Mouse (Mus musculus) thymus, postnatal 4 days (tissue): Measurements from ENCODE around the gene Tmem45b.
A peak's percentile ranks its signal among the peaks of the same experiment; 100 is the strongest.
"Not testable (repeated sequence)": the region's sequence is repeated elsewhere in the genome, so short reads cannot be mapped to it uniquely, and the experiment has no call there.

Experiments used
- DNase-seq: peaks from one replicate; pipeline ENCODE4 v3.0.0; 2021

The Tmem45b gene

DNA sequence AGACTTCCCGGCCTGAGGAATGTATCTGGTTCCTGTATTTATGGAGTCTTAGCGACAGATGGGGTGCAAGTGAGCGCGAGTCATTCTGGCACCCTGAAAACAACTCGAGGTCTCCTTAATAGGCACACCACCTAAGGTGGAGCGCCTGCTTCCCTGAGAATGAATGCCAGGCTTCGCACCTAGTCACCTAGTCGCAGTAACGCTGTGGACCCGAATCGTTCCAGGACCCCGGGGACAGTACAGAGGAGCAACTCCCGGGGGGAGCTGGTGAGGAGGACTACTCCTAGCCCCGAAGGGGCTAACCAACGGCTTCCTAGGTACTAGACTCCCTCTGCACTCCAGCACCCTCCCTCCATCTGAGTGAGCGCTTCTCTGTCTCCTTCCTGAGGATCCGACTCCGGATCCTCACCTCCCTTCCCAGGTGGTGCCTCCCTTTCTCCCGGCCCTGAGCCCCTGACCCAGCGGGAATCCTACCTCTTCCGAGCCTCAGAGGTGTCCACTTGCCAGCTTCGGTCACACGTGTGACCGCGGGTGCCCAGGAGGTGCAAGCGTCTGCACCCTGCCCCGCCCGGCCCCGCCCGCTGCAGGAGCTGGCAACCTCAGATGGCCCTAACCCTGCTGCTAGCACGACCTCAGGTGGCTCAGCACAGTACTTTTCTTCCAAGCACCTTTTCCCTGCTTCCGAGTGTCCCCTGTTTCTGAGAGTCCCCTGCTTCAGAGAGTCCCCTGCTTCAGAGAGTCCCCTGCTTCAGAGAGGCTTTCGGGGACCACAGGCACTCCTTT lies at the start of gene Tmem45b:
TSS of gene Tmem45b (minus strand) at position 771 of the 783 bp plus-strand sequence.
- no peak for DNase-seq

DNA sequence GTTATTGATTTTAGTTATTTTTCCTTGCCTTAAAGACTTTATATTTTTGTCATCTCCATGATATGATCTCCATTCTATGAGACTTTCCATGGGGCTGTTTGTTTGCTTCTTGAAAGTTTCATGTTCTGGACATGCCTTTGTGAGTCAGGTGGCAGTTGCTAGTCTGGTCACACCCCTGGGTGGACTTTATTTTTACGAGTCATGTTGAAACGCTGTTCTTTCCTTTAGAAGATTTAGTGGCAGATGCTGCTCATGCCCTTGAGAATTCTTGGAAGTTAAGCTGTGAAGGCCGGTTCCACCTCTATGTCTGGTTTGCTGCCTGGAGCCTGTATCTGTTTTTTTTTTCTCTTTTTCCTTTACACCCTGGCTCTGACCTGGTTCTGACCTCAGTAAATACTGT lies 43.9 kb upstream of the Tmem45b start:
- DNase-seq: no peak

DNA sequence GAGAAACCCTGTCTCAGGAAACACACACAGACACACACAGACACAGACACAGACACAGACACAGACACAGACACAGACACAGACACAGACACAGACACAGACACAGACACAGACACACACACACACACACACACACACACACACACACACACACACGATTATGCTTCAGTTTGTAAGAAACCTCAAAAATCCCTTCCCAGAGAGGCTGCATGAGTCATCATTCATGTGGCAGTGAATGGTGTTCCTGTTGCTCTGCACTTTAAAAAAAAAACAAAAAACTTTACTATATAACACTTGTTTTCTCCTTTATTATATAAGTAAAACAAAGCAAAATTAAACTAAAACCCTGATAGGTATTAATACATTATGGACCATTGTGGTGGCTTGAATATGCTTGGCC lies 37.0 kb upstream of the Tmem45b start:
- DNase-seq: not testable (repeated sequence)

DNA sequence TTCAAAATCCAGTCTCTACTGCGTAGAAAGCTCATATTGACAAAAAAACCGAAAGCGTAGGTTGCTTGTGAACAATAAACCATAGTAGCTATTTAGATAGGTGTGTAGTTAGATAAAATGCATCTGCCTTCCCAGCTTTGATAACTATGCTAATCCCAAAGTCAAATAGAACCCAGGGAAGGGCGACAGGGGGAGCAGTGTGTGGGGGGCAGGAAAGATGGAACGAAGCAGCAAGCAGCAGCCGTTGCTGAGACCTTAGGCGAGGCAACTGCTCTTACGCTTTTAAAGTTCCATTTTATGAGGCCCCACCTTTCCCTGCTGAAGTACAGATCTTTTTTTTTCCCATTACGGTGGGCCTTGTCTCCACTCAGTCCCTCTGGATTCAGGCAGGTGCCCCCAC lies 1.1 kb downstream of the Tmem45b start:
- DNase-seq: no peak

DNA sequence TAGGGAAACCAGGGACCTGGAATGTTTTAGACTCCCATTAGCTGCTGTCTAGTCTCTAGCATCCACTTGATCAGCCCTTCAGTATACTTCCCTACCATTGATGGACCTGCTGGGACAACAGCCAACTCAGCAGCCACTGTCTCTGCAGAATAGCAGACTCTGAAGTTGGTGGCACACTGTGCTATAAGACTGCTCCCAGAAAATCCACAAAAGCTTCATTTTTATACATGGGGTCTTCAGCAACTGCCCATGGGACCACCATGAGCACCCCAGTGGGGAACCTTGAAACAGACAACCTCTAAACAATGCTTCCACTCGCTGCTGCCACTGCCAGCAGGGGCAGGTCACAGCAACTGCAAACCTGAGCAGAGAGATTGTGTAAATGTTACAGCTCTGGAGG lies 9.9 kb downstream of the Tmem45b start:
- DNase-seq: no peak

DNA sequence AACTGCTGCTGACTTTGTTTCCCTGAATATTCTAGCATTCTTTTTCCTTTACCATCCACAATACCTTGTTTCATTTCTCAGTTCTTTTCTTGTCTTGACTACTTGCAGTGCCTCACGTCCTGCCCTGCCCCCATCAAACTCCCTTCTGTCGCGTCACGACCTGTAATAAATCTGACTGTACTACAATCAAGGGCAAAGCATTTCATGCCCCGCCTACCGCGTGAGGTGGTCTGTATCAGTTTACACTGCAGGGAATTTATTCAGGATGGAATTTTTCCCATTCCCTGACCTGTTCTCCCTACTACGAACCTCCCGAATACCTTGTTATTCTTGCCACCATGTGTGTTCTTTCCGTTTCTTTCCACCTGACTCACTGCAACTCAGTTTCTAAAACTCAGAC lies 12.1 kb downstream of the Tmem45b start:
- DNase-seq: no peak

DNA sequence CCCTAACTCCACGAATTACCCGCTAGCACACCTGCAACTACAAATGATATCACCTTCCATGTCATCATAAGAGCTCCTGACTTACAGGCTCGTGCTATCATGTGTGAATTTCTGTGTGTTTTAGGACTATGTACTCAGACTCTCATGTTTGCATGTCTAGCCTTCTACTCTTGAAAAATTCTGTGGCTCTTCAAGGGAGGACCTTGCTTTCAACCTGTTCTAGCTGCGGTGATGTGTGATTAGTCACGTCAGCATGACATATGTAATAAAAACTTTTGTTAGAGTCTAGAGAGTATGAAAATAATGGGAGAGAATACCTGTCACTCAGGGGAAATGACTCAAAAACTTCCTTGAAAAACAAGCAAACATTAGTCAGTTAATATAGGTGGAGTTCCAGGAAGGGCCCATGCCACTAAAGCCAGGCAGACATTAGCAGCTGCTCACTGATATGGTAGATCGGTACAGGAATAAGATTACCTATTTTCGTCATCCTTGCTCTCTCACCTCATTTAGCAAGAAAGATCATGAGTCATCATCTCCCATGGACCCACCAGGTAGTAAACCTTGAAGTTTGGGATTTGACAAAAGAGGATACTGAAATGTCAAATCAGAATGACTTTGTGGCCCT lies 15.0 kb downstream of the Tmem45b start:
- no peak for DNase-seq

DNA sequence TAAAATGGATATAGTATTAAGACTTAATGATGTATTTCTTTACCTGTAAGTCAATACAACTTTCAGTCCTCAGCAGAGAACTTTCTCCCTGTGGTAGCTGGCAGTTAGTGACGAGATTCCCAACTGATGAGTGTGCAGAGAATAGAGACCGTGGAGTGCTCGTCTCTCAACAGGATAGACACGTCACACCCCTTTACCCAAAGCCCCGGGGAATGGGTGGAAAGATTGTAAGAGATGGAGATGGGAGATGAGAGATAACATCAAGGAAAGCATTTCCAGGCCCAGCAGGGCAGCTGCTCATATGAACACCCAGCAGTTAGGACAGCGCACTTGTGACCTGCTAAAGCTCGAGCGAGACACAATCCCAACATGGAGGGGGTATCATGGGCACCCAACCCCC lies 20.0 kb downstream of the Tmem45b start:
- DNase-seq: no peak

DNA sequence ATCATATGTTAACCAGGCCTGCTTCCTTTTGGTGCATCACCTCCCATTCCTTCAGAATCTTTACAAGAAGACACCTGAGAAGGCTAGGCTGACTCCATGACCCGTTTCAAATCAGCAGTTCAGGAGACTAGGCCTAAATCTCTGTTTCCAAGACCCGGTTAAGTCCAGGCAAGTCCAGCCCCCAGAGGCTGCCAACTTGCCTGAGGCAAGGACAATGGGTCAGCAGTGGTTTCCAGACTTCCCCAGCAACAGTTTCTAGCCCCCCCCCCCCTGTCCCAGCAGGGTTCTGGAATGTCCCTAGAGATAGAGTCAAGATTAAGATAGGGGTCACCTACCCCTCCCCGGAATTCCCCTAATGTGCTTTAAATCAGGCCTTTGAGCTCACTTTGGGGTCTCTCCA lies 22.8 kb downstream of the Tmem45b start:
- no peak for DNase-seq

DNA sequence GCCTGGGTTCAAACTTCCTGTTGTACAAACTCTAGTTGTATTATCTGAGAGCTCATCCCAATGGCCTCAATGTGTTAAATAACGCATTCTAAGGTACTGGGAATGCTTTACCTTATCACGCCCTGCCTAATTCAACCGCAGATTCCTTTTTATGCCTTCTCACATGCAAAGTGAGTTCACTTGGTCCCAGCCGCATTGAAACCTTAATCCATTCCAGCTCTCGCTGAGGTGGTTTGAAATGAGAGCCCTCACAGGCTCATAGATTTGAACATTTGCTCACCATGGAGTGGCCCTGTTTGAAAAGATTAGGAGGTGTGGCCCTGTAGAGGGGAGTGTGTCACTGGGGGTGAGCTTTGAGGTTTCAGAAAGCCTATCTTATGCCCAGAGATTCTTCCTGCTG lies 23.9 kb downstream of the Tmem45b start:
- no peak for DNase-seq

DNA sequence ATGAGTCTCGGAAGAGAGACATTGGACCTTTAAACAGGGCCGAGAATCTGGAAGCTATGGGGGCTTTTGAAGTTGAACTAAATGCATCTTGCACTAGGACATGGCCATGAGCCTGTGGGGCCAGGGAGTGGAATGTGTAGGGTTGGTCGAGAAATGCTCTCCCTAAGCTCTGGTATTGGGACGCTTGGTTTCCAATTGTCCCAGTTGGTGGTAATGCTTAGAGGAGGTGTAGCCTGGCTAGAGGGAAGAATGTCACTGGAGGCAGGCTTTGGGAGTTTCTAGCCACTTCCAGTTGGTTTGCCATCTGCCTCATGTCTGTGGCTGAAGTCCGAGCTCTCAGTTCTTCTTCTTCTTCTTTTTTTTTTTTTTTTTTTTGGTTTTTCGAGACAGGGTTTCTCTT lies 24.9 kb downstream of the Tmem45b start:
- DNase-seq: no peak

DNA sequence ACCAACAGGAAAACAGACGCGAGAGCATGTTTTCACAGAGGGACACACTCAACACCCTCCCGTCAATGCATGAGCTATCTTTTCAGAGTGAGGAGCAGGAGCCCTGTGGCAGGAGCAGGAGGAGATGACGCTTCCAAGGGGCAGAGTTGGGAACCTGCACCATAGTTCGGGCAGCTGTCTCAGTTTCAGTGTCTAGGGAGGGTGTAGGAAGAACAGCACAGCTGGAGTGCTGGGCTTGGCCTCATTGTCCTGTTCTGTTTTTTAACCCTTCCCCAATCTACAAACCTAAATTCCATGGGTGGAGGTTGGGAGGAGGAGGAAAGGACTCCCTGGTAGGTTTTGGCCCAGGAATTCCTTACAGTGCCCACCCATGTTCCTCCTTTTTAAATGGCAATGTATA lies 25.4 kb downstream of the Tmem45b start:
- no peak for DNase-seq

DNA sequence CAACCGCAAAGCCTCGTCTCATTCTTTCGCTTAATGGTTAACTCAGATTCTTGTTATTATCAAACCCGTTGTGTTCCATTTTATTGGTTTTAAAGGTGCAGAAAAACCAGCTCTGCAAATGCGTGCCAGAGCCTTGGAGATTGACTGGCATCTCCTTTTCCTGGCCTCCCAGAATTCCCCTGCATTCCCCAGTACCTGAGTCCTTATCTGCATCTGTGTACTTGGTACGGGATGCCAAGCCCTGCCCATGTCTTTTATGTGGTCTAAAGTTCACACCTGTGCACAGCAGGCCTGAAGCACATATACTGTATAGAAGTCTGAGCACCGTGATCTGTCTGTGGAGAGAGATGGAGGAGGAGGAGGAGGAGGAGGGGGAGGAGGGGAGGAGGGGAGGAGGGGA lies 26.4 kb downstream of the Tmem45b start:
- no peak for DNase-seq

DNA sequence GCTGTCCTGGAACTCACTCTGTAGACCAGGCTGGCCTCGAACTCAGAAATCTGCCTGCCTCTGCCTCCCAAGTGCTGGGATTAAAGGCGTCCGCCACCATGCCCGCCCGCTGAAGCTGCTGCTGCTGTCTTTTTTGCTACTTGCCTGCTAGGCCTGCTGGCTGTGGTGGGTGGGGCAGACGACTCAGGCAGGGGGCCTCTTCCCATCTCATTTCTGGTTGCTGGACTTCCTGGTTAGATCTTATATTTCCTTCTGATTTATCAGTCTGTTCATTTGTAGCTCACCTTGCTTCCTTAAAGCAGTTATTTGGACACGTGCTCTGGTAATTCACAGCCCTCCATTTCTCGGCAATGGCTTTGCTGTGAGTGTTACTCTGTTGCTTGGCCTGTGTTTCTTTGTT lies 28.8 kb downstream of the Tmem45b start:
- no peak for DNase-seq

DNA sequence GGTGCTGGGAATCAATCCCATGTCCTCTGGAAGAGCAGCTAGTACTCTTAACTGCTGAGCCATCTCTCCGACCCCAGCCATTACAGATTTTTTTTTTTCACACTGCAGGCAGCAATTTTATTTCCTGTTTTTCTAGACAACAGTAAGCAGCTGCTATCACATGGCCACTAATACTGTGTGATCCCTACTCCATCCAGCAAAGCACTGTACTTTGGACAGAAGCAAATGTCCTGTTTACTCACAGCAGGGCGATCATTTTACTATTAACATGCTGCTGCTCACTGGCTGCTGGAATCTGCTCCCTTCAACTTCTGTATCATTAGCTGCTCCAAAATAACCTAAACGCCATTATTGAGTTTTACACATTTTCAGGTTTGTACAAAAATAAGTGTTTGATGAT lies 30.8 kb downstream of the Tmem45b start:
- no peak for DNase-seq

DNA sequence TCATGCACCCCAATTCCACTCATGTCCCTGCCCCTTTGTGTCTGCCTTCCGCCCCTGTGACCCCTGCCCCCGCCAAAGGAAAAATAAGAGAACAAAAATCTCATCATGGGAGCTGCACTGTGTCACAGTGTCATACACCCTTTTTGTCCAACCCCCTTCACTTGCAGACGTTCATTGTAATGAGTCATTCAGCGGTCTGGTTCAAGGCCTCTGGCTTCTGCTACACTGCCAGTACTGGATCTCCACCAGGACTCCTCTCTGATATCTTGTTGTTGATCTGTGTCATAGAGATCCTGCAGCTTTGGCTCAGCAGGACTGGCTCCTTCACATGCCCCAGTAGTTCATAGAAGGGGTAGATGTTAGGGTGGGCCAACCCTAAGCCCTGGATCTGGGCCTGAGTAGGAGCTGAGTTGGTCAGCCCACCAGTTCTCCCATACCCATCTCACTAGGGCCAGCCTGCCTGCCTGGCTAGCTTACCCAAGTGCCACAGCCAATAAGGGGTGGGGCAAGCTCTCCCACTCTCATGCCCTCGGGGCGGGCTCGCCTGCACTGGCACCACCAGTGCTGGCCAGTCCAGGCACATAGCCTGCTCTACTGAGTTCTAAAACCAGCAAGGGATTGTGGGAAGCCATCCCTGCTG lies 31.8 kb downstream of the Tmem45b start:
- DNase-seq: no peak

DNA sequence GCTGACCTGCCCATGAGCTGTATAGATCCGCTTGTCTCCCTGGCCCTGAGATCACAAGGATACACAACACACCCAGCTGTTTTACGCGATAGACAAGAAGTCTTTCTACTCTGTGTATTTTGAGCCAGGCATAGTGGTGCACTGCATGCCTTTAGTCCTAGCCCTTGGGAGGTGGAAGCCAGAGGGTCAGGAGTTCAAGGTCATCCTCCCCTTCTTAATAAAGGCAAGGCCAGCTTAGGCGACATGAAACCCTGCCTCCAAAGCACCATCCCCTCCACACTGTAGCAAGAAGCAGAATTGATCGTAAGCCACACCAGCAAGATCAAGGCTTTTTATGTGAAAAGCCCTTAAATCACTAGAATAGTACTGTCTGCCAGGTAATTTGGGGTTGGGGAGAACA lies 32.5 kb downstream of the Tmem45b start:
- DNase-seq: no peak

DNA sequence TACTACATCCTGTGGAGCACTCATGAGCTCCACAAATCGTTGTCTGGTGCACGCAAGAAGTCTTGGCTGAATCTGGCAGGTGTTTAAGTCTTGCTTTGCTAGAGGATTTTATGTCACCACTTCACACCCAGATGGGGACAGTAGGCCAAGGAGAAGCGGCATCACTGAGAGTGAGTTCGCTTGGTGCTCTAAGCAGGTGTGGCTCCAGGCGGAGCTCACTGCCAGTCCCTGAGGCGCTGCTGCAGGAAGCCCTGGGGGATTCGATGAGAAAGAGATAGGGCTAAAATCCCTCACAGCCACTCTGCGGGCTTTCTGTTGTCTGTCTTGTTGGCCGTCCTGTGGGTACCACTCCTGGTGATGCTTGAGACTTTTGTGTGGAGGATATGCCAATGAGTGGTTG lies 34.3 kb downstream of the Tmem45b start:
- DNase-seq: no peak

DNA sequence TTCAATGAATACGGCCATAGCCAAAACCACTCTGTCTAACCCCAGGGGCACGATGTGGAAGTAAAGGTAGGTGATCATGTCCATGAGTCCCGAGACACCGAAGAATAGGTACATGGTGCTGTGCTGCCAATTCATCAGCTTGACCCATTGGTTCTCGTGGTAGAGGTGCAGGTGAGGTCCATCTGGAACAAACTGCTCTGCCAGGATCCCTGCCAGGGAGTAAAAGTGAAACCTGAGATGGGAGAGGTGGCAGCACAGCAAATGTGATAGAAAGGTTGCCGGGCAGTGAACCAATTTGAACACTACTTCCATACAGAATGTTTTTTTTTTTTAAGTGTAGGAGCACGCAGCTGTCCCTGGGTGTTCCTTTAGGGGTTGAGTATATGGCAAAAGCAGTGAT lies 35.3 kb downstream of the Tmem45b start:
- no peak for DNase-seq

DNA sequence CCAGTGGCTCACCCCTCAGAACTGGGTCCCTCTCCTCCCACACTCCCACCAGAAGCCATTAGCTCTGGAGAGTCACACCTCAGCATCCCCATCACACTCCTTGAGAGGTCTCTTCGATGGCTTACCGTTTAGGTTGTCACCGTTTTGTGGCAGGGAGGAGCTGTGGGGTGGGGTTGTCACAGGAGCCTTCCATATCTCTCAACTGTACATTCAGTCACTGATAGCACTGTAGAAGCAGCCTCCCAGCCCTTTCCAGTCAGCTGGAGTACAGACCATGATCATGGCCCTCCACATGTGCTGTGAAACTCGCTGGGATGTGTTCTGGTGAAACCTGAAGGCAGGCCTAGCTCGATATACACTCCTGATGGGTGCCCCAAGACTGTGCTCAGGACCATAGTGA lies 42.1 kb downstream of the Tmem45b start:
- DNase-seq: no peak

DNA sequence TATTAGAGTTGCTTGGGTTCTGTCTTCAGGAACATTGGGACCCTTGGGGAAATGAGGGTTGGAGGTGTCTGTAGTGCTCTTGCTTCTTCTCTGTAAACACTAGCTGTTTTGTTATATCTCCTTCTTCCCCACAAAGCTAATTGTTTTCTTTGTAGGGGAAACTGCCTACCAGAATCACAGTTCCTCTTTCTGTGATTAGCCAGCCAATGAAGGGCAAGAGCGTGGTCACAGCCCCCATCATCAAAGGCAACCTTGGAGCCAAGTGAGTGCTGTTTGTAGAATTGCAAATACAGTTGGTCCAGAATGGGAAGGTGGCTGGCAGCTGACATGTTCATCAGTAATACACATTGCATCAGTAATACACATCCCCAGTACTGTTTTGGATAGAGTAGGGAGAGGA lies 45.4 kb downstream of the Tmem45b start:
- no peak for DNase-seq

DNA sequence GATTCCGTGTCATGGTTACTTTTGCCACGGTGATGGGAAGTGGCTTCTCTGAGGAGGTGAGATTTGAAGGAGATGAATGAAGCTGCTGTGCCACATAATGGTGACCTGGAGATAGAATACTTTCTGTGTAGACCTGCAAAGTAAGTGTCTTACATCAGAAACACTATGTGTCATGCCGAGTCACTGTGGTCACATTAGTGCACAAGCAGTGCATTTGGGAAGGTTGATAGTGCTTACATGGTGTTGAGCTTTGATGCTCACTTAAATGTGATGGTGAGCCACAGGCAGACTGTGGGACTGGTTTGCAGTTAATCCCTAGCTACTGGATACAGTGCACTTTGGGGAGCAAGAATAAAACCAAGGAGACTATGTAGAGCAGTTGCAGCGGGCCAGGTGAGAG lies 52.1 kb downstream of the Tmem45b start:
- DNase-seq: no peak

DNA sequence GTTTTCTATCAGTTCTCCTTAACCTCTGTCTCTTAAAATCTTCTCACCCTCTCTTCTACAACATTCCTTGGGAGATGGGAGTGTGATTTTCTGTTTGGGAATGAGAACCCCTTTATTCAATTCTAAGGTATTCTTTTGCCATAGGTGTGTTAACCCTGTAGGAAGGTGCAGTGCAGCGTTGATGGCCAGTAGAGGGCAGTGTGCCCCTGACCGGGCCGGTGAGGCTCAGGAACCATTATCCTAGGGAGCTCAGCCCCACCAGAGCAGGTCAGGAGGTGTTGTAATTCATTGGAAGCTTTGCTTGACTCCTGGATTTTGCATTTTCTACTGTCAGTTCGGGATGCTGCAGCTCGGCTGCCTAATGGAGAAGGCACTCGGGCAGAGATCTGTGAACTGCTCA lies 59.0 kb downstream of the Tmem45b start:
- DNase-seq: peak; percentile 46

DNA sequence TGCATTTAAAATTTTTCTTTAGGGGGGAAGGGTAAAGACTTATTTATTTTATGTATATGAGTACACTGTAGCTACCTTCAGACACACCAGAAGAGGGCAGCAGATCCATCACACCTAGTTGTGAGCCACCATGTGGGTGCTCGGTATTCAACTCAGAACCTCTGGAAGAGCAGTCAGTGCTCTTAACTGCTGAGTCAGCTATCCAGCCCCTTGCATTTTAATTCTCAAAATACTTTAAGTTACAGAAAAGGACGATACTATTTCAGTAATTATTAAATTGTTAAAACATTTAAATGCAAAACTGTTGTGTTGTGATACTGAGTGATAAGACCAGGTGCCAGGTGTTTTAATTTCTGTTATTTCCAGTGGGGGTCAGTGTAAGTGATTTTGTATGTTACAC lies 60.0 kb downstream of the Tmem45b start:
- no peak for DNase-seq
